Mouse (Mus musculus) MEL (cell line): ENCODE results near the gene Coq6. TPM values are rescaled to one million over a fixed set of nuclear protein-coding genes. Genes with fewer than 3 reads are reported as not detected.

ENCODE experiments used
- DNase-seq: peaks from one replicate; pipeline ENCODE4 v3.0.0; 2011; ENCODE audit warnings: low read depth, low spot score
- H3K27ac ChIP-seq: 2 replicates; pipeline ENCODE4 v1.5.1; 2012; ENCODE audit warnings: low read depth, mild to moderate bottlenecking, control low read depth, low read length, moderate library complexity; ENCODE audit not compliant: control insufficient read depth
- H3K27me3 ChIP-seq, 2 experiments: fragments of 150-350 bp in 1 of 2; sonication (generic) in 1 of 2; 2 replicates each; pipeline ENCODE4 v1.6.1; 2012; ENCODE audit warnings: low read length in 2 of 2, mild to moderate bottlenecking in 2 of 2, improper control_type of control experiment in 1 of 2, moderate library complexity in 1 of 2; ENCODE audit not compliant: insufficient read depth in 2 of 2, control insufficient read depth in 1 of 2
- H3K36me3 ChIP-seq, 2 experiments: 2 replicates each; pipeline ENCODE4 v1.6.1; 2012 to 2014; ENCODE audit warnings: low read length in 2 of 2, improper control_type of control experiment in 1 of 2, inconsistent platforms in 1 of 2, mild to moderate bottlenecking in 1 of 2; ENCODE audit not compliant: insufficient read depth in 2 of 2, control insufficient read depth in 1 of 2
- H3K4me1 ChIP-seq, 2 experiments: fragments of 150-350 bp in 1 of 2; sonication (generic) in 1 of 2; 2 replicates each; pipeline ENCODE4 v1.6.1; 2012; ENCODE audit warnings: low read length in 2 of 2, improper control_type of control experiment in 1 of 2, mild to moderate bottlenecking in 1 of 2; ENCODE audit not compliant: insufficient read depth in 2 of 2, control insufficient read depth in 1 of 2
- H3K4me3 ChIP-seq, 2 experiments: fragments of 150-350 bp in 1 of 2; sonication (generic) in 1 of 2; 2 replicates each; pipeline ENCODE4 v1.5.1; 2012; ENCODE audit warnings: low read depth in 2 of 2, low read length in 2 of 2, mild to moderate bottlenecking in 2 of 2, moderate library complexity in 2 of 2, control low read depth in 1 of 2, improper control_type of control experiment in 1 of 2; ENCODE audit not compliant: control insufficient read depth in 1 of 2, insufficient read depth in 1 of 2
- H3K79me2 ChIP-seq: 2 replicates; pipeline ENCODE4 v1.6.1; 2012; ENCODE audit warnings: mild to moderate bottlenecking, low read length, moderate library complexity; ENCODE audit not compliant: control insufficient read depth, poor library complexity, insufficient read depth
- H3K9ac ChIP-seq: 2 replicates; pipeline ENCODE4 v1.6.1; 2012; ENCODE audit warnings: low read depth, mild to moderate bottlenecking, control low read depth, low read length, moderate library complexity; ENCODE audit not compliant: control insufficient read depth, poor library complexity, severe bottlenecking
- H3K9me3 ChIP-seq: fragments of 150-350 bp; sonication (generic); replicated peaks from 2 replicates; pipeline ENCODE4 v1.6.1; 2012; ENCODE audit warnings: mild to moderate bottlenecking, low read length, improper control_type of control experiment, moderate library complexity; ENCODE audit not compliant: insufficient read depth
- CTCF ChIP-seq, 3 experiments: IDR thresholded peaks in 2 of 3; conservative IDR thresholded peaks in 1 of 3; 2 replicates each; pipeline ENCODE4 v1.5.1; 2011 to 2012; ENCODE audit warnings: low read length in 3 of 3, low read depth in 2 of 3, mild to moderate bottlenecking in 2 of 3, improper control_type of control experiment in 1 of 3, inconsistent platforms in 1 of 3, mixed read lengths in 1 of 3, moderate library complexity in 1 of 3; ENCODE audit not compliant: control insufficient read depth in 1 of 3, insufficient read depth in 1 of 3, poor library complexity in 1 of 3, severe bottlenecking in 1 of 3
- E2F4 ChIP-seq: IDR thresholded peaks from 2 replicates; pipeline ENCODE4 v1.6.1; 2011; ENCODE audit warnings: low read depth, low read length, improper control_type of control experiment, borderline replicate concordance
- ELF1 ChIP-seq: IDR thresholded peaks from 2 replicates; pipeline ENCODE4 v1.6.1; 2014; ENCODE audit warnings: low read depth, mild to moderate bottlenecking, inconsistent platforms, low read length, improper control_type of control experiment, moderate library complexity
- EP300 ChIP-seq, 2 experiments: IDR thresholded peaks; 2 replicates each; pipeline ENCODE4 v1.6.1; 2011; ENCODE audit warnings: improper control_type of control experiment in 2 of 2, low read length in 2 of 2, low read depth in 1 of 2, mild to moderate bottlenecking in 1 of 2
- GATA1 ChIP-seq: IDR thresholded peaks from 2 replicates; pipeline ENCODE4 v1.6.1; 2011; ENCODE audit warnings: low read depth, low read length, improper control_type of control experiment
- HCFC1 ChIP-seq: IDR thresholded peaks from 2 replicates; pipeline ENCODE4 v1.6.1; 2012; ENCODE audit warnings: low read depth, mild to moderate bottlenecking, inconsistent platforms, low read length, improper control_type of control experiment, moderate library complexity
- KAT2A ChIP-seq: conservative IDR thresholded peaks from 2 replicates; pipeline ENCODE4 v1.6.1; 2012; ENCODE audit warnings: low read depth, low read length, improper control_type of control experiment, inconsistent platforms
- MAFK ChIP-seq: IDR thresholded peaks from 2 replicates; pipeline ENCODE4 v1.6.1; 2011; ENCODE audit warnings: low read depth, mild to moderate bottlenecking, low read length, improper control_type of control experiment, borderline replicate concordance
- MAZ ChIP-seq: IDR thresholded peaks from 2 replicates; pipeline ENCODE4 v1.6.1; 2012; ENCODE audit warnings: low read depth, mild to moderate bottlenecking, inconsistent platforms, low read length, improper control_type of control experiment
- MXI1 ChIP-seq: IDR thresholded peaks from 2 replicates; pipeline ENCODE4 v1.6.1; 2011; ENCODE audit warnings: mild to moderate bottlenecking, low read depth, low read length, improper control_type of control experiment
- MYB ChIP-seq: IDR thresholded peaks from 2 replicates; pipeline ENCODE4 v1.6.1; 2011; ENCODE audit warnings: mild to moderate bottlenecking, low read depth, low read length, improper control_type of control experiment
- NRF1 ChIP-seq: IDR thresholded peaks from 2 replicates; pipeline ENCODE4 v1.6.1; 2014; ENCODE audit warnings: low read depth, mild to moderate bottlenecking, inconsistent platforms, low read length, improper control_type of control experiment, moderate library complexity; ENCODE audit not compliant: poor library complexity, insufficient read depth, severe bottlenecking
- POLR2AphosphoS2 ChIP-seq: IDR thresholded peaks from 2 replicates; pipeline ENCODE4 v1.6.1; 2011; ENCODE audit warnings: low read length, improper control_type of control experiment
- RCOR1 ChIP-seq: IDR thresholded peaks from 2 replicates; pipeline ENCODE4 v1.6.1; 2012; ENCODE audit warnings: low read depth, mild to moderate bottlenecking, inconsistent platforms, low read length, improper control_type of control experiment
- TAL1 ChIP-seq: IDR thresholded peaks from 2 replicates; pipeline ENCODE4 v1.6.1; 2012; ENCODE audit warnings: mild to moderate bottlenecking, inconsistent platforms, low read length, moderate library complexity, mixed read lengths
- USF1 ChIP-seq: IDR thresholded peaks from 2 replicates; pipeline ENCODE4 v1.6.1; 2014; ENCODE audit warnings: low read depth, mild to moderate bottlenecking, inconsistent platforms, low read length, improper control_type of control experiment, moderate library complexity
- USF2 ChIP-seq, 2 experiments: IDR thresholded peaks; 2 replicates each; pipeline ENCODE4 v1.6.1; 2011 to 2012; ENCODE audit warnings: improper control_type of control experiment in 2 of 2, low read length in 2 of 2, borderline replicate concordance in 1 of 2, inconsistent platforms in 1 of 2, low read depth in 1 of 2, mild to moderate bottlenecking in 1 of 2; ENCODE audit not compliant: insufficient read depth in 1 of 2
- ZC3H11A ChIP-seq: IDR thresholded peaks from 2 replicates; pipeline ENCODE4 v1.6.1; 2012; ENCODE audit warnings: low read depth, mild to moderate bottlenecking, inconsistent platforms, low read length, improper control_type of control experiment
- ZMIZ1 ChIP-seq: IDR thresholded peaks from 2 replicates; pipeline ENCODE4 v1.6.1; 2012; ENCODE audit warnings: low read depth, mild to moderate bottlenecking, inconsistent platforms, low read length, improper control_type of control experiment, moderate library complexity
- ZNF384 ChIP-seq: IDR thresholded peaks from 2 replicates; pipeline ENCODE4 v1.6.1; 2012; ENCODE audit warnings: low read depth, mild to moderate bottlenecking, inconsistent platforms, low read length, improper control_type of control experiment
- polyA plus RNA-seq, 2 experiments: library from polyadenylated mRNA; stranded (reverse) in 1 of 2; unstranded in 1 of 2; fragments of >175 nt in 1 of 2; fragments of >200 nt in 1 of 2; gene quantifications; 2 replicates each; pipeline versions ENCODE4 v1.2.1 to v1.2.4; 2012; ENCODE audit warnings: low replicate concordance in 2 of 2, low read depth in 1 of 2; ENCODE audit not compliant: insufficient read length in 2 of 2, insufficient read depth in 1 of 2, missing spikeins in 1 of 2
- total RNA-seq: library from RNA; depleted of rRNA; stranded (reverse); fragments of 300-350 nt; gene quantifications from 2 replicates; pipeline ENCODE4 v1.2.3, GENCODE M21; 2012

Gene Coq6
- total and polyA plus RNA-seq, 3 experiments: 35.2 to 47.1 TPM; not detected in 1

GRCm38 (mm10) chr12:84390336-84390735 lies 28.9 kb downstream of the Coq6 start:
- H3K27ac ChIP-seq: no peak overlapping the region
- no peak overlapping the region for H3K9ac ChIP-seq
- no peak for TF ChIP-seq MXI1
- H3K4me3 ChIP-seq: no peak overlapping the region
- H3K27me3 ChIP-seq: no peaks in the 10 kb centered on the region
- H3K9me3 ChIP-seq: no peaks in the 10 kb centered on the region
- no peak for DNase-seq
- no peaks in the 10 kb centered on the region; a peak in 1 of 4 replicates for H3K36me3 ChIP-seq
- no peaks in the 10 kb centered on the region; a peak in 1 of 4 replicates for H3K4me1 ChIP-seq
- H3K79me2 ChIP-seq: no peaks in the 10 kb centered on the region

- Histone ChIP-seq H3K4me3 (no peak overlapping the region), H3K36me3 (peaks cover 0 to 3% of the 10 kb centered on the region in 2 experiments; a peak in 1 of 4 replicates), H3K4me1 (no peaks in the 10 kb centered on the region), H3K27me3 (no peaks in the 10 kb centered on the region), H3K79me2 (no peaks in the 10 kb centered on the region), H3K27ac (no peak overlapping the region), H3K9ac (no peak overlapping the region), H3K9me3 (no peaks in the 10 kb centered on the region)
- TF ChIP-seq ZMIZ1 (no peak), HCFC1 (no peak), GATA1 (no peak), CTCF (IDR thresholded peaks at IDR 0.05 in 2 of 3, conservative IDR thresholded peaks at IDR 0.05 in 1 of 3; ENCODE audit: control insufficient read depth in 1 of 3, insufficient read depth in 1 of 3, low read depth in 2 of 3, low read length in 3 of 3, poor library complexity in 1 of 3, severe bottlenecking in 1 of 3) (no peak), POLR2AphosphoS2 (no peak), ZC3H11A (no peak), E2F4 (no peak), MYB (no peak), EP300 (IDR thresholded peaks at IDR 0.05; ENCODE audit: low read depth in 1 of 2, low read length in 2 of 2) (no peak), USF1 (no peak), ZNF384 (no peak)
- no peak for DNase-seq
These were observed 31.2 kb downstream of the Coq6 start for GRCm38 (mm10) chr12:84392681-84393080.

GRCm38 (mm10) chr12:84393847-84394246 lies 32.4 kb downstream of the Coq6 start:
- Histone ChIP-seq H3K27me3 (no peaks in the 10 kb centered on the region), H3K9me3 (no peaks in the 10 kb centered on the region), H3K79me2 (no peaks in the 10 kb centered on the region), H3K27ac (no peak overlapping the region), H3K9ac (no peak overlapping the region), H3K4me1 (peaks cover 0 to 3% of the 10 kb centered on the region in 2 experiments; a peak in 1 of 4 replicates), H3K4me3 (no peak overlapping the region), H3K36me3 (peaks cover 0 to 8% of the 10 kb centered on the region in 2 experiments; a peak in 2 of 4 replicates)
- TF ChIP-seq POLR2AphosphoS2 (no peak), USF2 (IDR thresholded peaks at IDR 0.05; ENCODE audit: borderline replicate concordance in 1 of 2, insufficient read depth in 1 of 2, low read depth in 1 of 2, low read length in 2 of 2) (no peak), MXI1 (no peak), RCOR1 (no peak), TAL1 (no peak), NRF1 (no peak), KAT2A (no peak), MAFK (no peak), MAZ (no peak), ELF1 (no peak)
- DNase-seq: no peak
